Mouse (Mus musculus) thymus, postnatal 14 days (tissue): Measurements from ENCODE around the gene Ints13.

Source experiments
- DNase-seq: peaks from one replicate; pipeline ENCODE4 v3.0.0; 2021

The Ints13 gene

DNA sequence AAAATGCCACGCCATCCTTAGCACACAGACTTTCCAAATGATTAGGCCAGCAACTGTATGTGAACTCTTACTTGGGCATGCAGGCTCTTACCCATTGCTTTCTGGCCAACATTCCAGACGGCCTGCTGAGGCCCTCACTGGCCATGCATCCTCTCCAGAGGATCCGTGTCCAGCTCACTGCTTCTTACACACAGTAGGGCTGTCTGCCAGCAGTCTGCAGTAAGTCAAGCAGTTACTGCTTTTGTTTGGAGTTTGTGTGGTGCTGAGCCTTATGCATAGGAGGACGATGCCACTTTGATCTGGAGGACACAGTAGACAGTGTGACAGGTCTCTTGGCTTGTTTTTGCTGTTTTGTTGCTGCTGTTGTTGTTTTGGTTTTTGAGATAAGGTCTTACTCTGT lies 39.0 kb downstream of the Ints13 start:
- no peak for DNase-seq

DNA sequence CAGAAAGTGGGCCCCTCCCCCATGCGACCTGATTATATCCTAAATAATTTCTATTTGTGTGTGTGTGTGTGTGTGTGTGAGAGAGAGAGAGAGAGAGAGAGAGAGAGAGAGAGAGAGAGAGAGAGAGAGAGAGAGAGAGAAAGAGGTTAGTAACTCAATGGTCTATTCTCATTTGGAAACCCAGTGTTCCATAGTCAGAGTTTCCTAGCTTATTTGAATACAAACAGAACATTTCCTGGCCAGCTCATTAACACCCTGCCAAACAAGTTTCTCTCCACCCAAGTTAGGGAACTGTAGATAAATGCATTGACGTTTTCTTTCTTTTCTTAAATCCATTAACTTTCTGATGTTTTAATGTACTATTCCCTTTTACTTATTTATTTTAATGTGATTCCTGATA lies 39.6 kb downstream of the Ints13 start:
- DNase-seq = no peak

DNA sequence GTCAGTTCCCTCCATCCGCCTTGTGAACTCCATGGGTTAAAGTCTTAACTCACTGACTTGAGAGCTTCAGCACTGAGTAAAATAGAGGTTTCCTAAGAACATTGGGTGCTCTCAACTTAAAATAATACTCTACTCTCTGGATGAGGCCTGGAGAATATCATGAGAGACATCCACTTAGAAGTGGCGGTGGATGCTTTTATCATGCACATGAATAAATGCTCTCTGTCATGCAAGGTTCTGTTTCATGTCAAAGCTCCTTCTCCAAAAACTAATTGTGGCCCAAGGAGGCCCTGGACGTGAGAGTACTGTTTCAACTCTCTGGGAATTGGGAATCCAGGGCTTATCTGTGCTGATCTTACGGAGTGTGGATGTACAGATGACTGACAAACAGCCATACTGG lies 40.5 kb downstream of the Ints13 start:
- no peak for DNase-seq

DNA sequence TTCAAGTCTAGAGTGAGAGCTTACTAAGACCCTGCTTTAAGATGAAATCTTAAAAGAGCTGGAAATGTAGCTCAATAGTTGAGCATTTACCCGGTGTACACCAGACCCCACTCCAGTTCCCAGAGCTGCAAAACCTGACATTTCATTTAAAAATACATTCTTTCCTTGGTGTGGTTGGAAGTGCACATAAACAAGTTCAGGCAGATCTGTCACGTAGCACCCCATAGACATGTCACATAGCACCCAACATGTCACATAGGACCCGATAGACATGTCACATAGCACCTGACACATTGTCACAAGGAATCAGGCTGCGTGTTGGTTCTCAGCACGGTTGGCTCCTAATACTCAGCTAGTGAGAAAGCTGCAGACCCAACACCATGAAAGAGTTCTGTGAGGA lies 42.1 kb downstream of the Ints13 start:
- DNase-seq = no peak

DNA sequence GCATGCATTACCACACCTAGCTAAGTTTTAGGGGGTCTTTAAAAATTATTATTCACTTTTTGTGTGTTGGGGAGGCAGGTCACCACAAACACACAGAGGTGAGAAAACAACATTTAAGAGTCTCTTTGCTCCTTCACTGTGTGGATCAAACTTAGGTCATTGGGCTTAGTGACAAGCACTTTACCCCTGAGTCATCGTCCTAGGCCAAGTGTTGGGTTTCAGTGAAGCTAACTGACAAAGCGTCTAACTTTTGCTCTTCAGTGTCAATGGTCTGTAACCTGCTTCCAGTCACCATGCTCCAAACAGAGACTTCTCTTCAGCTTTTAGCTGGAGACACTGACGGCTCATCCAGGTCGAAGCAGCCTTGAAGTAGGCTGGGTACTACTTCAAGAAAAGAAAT lies 44.5 kb downstream of the Ints13 start:
- no peak for DNase-seq

DNA sequence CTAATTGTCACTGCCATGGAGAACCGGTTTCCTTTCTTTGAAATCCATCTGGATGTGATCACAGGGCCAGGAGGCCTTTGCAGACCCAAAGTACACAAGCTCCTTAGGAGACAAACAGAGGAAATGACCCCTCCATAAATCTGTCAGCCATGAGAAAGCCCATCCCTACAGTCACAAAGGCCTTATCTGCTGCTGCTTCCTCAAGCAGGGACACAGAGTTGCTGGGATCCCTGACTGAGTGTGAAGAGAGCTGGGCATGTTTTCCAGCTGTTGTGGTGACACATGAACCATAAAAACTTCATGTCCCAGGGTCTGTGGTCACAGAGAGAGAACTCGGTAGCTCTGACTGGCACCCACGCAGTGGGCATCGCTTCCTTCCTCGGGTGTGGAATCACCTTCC lies 46.9 kb downstream of the Ints13 start:
- no peak for DNase-seq

DNA sequence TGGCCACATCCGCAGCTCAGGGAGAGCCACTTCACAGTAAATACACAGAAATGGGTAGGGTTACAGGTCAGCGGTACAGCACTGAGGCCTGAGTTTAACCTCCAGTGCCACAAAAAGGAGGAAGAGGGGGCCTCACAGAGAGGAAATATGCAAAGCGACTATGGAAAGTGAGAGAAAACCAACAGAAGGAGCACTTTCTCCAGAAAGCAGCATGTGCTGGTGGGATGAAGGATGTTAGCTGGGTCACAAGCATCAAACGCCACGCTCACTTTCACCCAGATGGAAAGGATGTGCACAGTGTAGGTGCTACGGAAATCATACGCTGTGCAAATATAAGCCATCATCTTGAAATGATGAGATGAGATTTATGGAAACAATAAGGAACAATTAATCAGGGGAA lies 47.3 kb downstream of the Ints13 start:
- DNase-seq = no peak

DNA sequence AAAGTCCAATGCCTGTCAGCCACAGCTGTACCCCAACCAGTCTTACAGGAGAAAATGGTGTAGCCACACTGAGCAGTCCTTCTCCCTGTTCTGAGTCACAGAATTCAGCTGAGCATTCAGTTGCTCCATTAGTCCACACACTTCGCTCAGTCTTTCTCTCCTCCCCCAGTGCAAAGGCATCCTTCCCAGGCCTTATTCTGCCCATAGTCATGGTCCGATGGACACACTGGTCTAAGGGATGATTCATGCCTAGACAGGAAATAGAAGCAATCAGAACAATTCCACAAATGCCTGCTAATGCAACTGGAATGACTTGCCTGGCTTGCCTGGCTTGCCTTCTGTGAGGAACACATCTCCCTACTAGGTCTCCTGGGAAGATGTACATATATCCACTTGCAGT lies 50.1 kb downstream of the Ints13 start:
- no peak for DNase-seq

DNA sequence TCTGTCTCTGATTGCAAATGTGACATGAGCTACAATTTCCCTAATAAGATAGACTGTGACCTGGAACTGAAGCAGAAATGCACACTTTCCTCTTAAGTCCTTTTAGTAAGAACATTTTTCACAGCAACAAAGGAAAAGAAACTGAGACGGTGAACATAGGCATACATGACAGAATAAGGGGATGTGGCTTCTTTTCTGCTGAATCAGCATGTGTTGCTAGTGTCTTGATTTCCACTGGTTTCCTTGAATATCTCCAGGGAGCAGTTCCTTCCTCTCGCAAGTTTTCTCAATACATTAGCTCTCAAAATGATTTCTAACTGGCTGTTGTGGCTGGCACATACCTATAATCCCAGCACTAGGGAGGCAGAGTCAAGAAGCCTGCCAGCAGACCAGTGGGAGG lies 52.1 kb downstream of the Ints13 start:
- no peak for DNase-seq

DNA sequence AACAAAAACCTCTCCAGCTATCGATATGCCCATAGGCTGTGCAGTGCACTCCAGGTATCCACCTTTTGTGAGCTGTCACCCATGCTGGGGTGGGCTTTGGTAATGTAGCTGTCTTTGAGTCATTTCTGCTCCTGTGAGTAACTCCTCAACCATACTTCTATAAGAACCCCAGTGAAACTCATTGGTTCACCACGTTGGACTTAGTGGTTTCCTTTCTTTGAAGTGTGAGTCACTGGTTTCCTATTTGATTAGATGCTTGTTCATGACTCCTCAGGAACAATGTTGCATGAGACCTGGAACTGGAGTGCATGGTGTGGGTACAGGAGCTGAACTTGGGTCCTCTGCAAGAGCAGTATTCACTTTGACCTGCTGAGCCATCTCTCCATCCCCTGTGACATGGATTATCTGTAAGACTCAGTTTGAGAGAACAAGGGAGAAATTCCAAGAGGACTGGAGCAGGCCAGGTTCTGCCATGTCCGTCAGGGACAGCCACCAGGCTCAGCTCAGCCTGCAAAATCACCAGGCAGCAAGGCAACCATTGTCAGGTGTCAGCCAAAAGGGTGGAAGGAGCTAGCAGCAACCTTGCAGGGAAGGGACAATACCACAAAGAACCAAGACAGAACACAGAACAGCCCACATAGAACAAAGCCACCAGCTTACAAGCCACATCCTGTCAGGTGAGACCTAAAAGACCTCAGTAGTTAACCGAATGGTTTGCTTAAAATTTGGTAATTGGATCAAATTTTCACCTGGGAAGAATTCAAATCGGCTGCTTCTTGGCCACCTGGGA lies 56.0 kb downstream of the Ints13 start:
- DNase-seq = peak; percentile 63

DNA sequence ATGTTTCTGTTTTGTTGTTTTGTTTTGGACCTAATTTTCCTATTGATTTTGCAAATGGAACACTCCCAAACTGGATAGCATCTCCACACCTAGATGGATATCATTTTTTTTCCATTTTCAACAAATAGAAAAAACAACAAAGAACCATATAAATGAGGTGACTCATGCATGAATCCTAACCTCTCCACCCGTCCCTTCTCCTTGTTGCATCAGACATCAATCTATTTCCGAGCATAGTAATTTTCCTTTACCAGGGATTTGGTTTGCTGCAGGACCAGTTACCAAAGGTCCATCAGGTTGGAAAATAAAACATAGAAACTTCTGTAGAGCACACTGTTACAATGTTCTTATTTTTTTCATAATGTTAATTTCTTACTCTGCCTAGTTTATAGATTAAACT lies 58.6 kb downstream of the Ints13 start:
- DNase-seq = no peak

DNA sequence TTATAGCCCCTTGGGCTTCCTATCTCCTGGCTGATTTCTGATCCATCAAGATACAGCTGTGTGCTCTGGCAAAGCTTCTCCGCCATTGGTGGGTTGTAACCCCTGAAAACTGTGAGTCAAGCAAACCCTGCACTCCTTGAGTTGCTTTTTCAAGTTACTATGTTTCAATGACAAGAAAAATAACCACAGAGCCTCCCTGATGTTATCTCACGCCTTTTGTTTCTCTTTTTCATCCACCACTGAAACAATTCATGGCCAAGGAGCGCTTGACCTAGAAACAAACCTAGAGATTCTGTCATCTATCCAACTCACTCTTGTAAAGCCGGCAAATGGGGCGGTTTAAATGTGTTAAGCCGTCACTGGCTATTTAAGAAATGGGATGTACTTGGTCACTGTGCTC lies 61.7 kb downstream of the Ints13 start:
- peak; percentile 36 for DNase-seq

DNA sequence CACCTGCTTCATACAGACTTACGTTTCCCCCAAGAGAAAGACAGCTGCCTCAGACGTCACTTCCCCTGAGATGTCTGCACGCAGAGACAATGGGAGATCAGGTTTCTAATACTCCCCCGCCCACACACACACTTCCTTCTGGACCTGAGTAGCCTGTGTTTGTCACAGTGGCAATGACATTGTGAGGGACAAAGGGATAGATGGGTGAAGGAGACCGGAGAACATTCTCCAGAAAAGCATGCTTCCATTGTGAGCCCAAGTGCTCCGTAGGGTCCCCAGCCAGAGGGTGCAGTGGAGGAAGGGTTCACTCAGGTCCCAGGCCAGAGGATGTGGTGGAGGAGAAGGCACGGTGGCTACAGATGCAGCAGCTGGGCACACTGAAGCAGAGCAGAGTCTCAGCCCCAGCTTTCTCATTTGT lies 63.1 kb downstream of the Ints13 start:
- DNase-seq = peak; percentile 75

DNA sequence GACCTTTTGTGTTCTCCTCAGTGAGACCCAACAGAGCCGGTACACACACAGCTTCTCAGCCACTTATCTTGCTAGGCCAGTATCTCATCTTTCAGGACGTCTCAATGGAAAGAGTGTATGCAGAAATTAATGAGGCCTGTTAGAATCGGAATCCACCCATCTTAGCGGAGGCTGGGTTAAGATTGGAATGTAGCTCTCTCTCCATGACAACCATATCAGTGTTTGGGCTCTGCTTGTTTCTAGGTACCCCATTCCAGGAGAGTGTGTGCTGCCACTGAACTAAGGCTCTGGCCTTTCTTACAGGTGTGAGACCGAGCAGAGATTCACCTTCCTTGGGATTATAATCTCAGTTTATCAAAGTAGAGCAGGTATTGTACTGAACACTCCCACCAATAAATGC lies 63.7 kb downstream of the Ints13 start:
- DNase-seq = no peak

DNA sequence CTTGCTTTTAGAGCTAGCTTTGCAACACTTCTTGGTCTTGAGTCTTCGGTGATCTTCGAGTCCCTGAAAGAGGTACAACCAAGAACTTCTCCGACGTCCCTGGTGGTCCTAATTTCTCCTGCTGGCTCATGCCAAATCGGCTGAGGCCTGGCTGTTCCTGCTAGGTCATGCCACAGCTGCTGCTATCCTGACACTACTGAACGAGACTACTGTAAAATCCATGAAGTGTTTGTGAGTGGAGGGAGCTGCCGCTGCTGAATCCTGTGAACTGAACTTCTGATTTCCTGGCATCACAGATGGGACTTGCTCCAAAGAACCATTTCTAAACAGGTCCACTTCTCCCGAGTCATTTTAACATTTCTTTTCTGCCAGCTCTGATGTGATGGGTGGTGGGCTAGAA lies 64.3 kb downstream of the Ints13 start:
- DNase-seq = no peak

DNA sequence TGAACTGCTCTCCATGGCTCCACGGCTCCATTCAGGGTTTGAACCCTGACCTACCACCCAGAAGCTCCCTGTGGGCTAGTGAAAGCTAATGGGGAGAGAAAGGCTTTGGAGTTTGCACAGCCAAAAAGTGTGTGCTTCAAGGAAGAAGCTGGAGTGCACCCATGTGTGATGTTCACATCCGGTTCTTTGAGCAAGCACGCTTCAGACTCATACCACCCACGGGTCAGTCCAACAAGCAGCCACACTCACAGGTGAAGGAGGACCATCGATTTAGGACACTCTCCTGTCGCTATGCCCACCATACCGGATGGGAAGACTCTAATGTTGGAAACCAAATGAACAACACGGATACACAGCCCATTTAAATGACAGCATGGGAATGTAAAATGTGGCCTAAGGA lies 66.1 kb downstream of the Ints13 start:
- DNase-seq = no peak

DNA sequence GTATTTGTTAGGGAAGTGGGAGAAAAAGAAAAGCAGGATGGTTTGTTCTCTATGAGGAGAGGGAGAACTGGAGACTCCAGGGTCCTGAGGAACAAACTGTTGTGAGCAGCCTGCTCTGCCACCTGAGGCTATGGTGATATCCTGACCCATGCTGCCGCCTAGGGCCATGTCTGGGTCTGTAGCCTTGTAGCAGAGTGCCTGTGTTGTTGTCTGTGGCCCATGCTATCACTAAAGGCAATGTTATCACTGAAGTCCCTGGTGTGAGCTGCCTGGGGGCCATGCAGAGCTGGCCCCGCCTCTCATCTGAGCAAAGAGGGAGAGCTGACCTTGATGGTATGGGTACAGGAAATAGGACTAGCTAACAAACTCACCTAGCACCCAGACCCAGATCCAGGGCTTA lies 67.7 kb downstream of the Ints13 start:
- no peak for DNase-seq

DNA sequence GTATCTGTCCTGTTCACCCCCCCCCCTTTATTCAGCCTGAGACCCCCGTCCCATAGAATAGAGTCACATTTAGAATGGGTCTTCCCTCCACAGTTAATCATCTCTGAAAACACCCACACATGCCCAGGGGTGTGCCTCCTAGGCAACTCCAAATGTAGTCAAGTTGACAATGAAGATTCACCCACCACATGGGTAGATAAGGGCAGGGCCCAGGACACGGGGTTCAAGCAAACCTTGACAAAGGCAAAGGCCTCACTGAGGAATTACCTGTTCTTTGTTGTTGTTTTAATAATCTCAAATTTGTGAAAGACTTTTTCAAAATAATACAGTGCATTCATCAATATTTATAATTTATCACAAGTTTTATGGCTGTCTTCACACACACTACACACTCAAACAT lies 73.2 kb downstream of the Ints13 start:
- DNase-seq = no peak

DNA sequence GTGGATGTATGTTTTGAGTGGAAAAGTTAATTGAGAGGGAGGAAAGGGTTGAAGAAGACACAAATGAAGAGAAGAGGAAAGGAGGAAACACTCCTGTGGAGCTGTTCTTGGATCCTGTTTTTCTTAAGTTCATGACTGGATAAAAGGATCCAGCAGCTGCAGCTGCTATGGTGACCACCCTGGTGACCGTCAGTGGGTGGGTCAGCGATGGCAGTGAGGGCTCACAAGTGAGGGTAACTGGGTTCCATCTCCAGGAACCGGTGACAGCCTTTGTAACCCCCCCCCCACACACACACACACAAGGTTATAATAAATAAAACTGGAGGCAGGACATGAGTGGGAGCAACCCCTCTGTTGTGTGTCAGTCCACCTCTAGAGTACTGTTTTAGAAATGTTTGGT lies 74.8 kb downstream of the Ints13 start:
- DNase-seq = no peak

DNA sequence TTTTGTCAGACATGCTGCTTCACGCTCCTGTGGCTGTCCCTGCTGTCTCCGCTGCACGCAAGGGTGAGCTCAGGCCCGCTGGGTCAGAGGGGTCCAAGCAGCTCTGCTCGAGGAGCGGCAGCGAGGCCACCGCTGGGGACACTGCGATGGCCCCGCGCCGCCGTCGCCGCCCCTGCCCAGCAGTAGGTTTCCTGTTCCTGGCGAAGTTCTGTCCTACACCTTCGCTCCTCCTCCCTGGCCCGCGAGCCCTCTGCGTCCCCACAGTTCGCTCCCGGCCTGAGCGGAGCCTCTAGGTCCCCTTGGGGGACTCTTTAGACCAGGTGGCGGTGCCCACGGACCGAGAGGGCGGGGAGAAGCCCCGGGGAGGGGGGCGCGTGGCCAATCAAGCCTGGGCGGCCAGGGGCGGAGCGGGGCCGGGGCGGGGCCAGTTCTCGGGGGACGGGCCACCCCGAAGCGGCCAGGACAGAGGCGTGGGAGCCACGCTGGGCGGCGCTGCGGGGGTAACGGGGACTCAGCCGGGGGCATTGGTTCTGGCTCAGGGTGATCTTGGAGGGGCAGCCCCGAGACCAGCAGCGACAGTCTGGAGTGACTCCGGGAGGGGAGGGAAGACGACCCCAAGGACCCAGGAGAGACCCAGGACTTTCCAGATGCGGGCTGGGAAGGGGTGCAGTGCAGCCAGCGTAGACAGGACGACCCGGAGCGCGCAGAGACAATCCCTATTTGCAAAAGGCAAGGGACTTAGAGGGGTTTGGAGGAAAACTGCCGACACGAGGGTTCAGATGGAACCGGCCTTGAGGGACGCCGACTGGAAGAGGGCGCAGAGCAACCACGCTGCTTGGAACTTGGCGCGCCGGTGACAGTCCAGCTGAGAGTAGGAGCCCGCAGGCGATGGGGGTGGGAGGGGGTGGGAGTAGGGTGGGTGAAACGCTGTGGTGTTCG lies 75.5 kb downstream of the Ints13 start, which contains the start of gene Itpr2:
TSS of gene Itpr2 (minus strand) at position 358 of the 939 bp plus-strand sequence.
- DNase-seq = peak; percentile 93

DNA sequence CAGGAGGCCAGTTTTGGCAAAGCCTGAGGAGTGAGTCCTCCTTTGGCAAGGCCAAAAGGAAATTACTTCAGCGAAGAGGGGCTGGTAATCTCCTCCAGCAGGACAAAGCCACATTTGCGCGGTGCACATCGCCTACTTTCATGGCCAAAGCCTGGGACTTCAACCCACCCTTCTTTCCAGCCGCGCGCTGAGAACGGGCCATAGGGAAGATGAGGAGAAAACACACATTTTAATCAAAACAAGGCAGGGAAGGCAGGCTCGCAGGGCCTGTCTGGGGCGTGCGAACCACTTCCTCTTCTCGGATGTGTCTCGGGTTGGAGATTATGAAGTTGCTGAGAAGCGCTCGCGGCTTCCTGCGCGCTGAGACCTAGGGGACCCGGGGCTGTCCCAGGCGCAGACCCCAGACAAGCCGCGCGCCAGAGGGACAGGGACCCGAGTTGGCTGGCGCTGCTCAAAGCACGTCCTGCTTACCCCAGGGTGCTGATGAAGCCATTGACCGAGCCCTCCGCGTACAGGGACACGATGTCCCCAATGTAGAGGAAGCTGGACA lies 76.2 kb downstream of the Ints13 start:
- DNase-seq = peak; percentile 87

DNA sequence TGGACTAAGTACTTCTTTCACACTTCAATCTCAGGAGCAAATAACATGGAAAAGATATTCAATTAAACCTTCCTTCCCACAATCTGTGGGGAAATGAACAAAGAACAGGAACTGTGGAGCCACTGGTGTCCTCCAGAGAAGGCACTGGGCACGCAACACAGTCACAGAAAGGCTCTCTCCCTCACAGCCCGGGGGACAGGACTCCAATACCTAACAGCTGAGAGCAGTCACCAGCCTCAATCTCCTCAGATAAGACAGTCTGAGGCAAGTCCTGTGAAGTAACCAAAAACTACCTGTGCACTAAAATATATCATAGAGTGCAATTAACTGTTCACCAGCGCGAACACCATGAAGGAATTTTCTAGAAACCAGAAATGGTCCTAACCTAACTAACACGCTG lies 76.9 kb downstream of the Ints13 start:
- DNase-seq = peak; percentile 41

DNA sequence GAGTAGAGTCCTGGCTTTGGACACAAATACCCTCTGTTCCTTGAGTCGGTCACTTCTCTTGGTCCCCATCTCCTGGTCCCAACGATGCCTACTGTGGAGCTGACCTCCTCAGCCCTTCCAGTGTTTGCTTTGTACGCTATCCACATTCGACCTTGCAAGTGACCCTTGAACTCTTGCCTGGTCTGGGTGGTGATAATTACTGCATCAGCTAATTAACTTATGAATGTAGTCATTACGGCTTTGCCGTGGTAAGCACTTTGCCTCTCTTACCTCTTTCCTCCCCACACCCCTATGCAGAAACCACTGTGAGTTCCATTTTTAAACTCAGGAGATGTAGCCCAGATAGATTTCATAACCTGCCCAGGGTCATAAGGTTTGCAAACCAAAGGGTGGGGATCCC lies 77.4 kb downstream of the Ints13 start:
- no peak for DNase-seq
